Mouse (Mus musculus) myocyte (in vitro differentiated cells): ENCODE results near the gene 6430571L13Rik.

ENCODE experiments used
- CEBPB ChIP-seq: IDR thresholded peaks from 2 replicates; pipeline ENCODE4 v1.6.1; 2011; ENCODE audit warnings: mild to moderate bottlenecking, moderate library complexity; ENCODE audit not compliant: poor library complexity, insufficient read depth, severe bottlenecking
- MAX ChIP-seq: IDR thresholded peaks from one replicate; pipeline ENCODE4 v1.6.1; 2011; ENCODE audit warnings: low read depth, mild to moderate bottlenecking, control low read depth
- MYOD1 ChIP-seq, 3 experiments: IDR thresholded peaks; one replicate each; pipeline ENCODE4 v1.6.1; 2011; ENCODE audit warnings: control low read depth in 2 of 3, low read depth in 2 of 3, mild to moderate bottlenecking in 2 of 3, moderate library complexity in 1 of 3; ENCODE audit not compliant: insufficient read length in 2 of 3, control insufficient read depth in 1 of 3
- POLR2A ChIP-seq: IDR thresholded peaks from one replicate; pipeline ENCODE4 v1.6.1; 2011; ENCODE audit warnings: low read depth, mild to moderate bottlenecking, control low read depth, moderate library complexity; ENCODE audit not compliant: insufficient read length
- USF1 ChIP-seq: IDR thresholded peaks from one replicate; pipeline ENCODE4 v1.6.1; 2011; ENCODE audit warnings: low read depth, mild to moderate bottlenecking, control low read depth, moderate library complexity

GRCm38 (mm10) chr9:107309600-107309999, 30.8 kb upstream of the 6430571L13Rik start:
- TF ChIP-seq POLR2A = no peak
- TF ChIP-seq MAX = no peak
- no peak for TF ChIP-seq CEBPB
- TF ChIP-seq USF1 = no peak
- no peak for TF ChIP-seq MYOD1 (IDR thresholded peaks at IDR 0.05; ENCODE audit: control insufficient read depth in 1 of 3, insufficient read length in 2 of 3, low read depth in 2 of 3)
